Mouse (Mus musculus) hindbrain, embryonic 15.5 days (tissue): ENCODE results near the gene Bmt2. TPM values are rescaled to one million over a fixed set of nuclear protein-coding genes. Genes with fewer than 3 reads are reported as not detected.

ENCODE experiments used
- ATAC-seq: fragments of 200-750 bp; cut with Nextera tagmentation; 2 replicates; pipeline ENCODE4 v1.8.0; 2017; ENCODE audit warnings: low read depth, moderate number of reproducible peaks, moderate TSS enrichment; ENCODE audit not compliant: low FRiP score
- H3K27ac ChIP-seq: fragments of 300-500 bp; sonication (generic); replicated peaks from 2 replicates; pipeline ENCODE4 v1.5.1; 2015; ENCODE audit warnings: mild to moderate bottlenecking, inconsistent platforms
- H3K27me3 ChIP-seq: fragments of 300-500 bp; sonication (generic); 2 replicates; pipeline ENCODE4 v1.6.1; 2015; ENCODE audit warnings: control low read depth, inconsistent platforms
- H3K36me3 ChIP-seq: fragments of 300-500 bp; sonication (generic); 2 replicates; pipeline ENCODE4 v1.6.1; 2015; ENCODE audit warnings: control low read depth, inconsistent platforms
- H3K4me1 ChIP-seq: fragments of 300-500 bp; sonication (generic); replicated peaks from 2 replicates; pipeline ENCODE4 v1.6.1; 2015; ENCODE audit warnings: control low read depth, inconsistent platforms
- H3K4me2 ChIP-seq: fragments of 300-500 bp; sonication (generic); 2 replicates; pipeline ENCODE4 v1.6.1; 2015; ENCODE audit warnings: moderate library complexity, mild to moderate bottlenecking, inconsistent platforms
- H3K4me3 ChIP-seq: fragments of 300-500 bp; sonication (generic); 2 replicates; pipeline ENCODE4 v1.5.1; 2015; ENCODE audit warnings: mild to moderate bottlenecking, inconsistent platforms
- H3K9ac ChIP-seq: fragments of 300-500 bp; sonication (generic); 2 replicates; pipeline ENCODE4 v1.6.1; 2015; ENCODE audit warnings: inconsistent platforms
- H3K9me3 ChIP-seq: fragments of 300-500 bp; sonication (generic); 2 replicates; pipeline ENCODE4 v1.6.1; 2016; ENCODE audit warnings: control low read depth, inconsistent platforms
- WGBS: fragments of 180-500 bp; shearing (Covaris S2); methylation state at CpG from one replicate; pipeline ENCODE4 v1.1.7; 2015; 5-methylcytosine and 5-hydroxymethylcytosine counted together
- polyA plus RNA-seq: library from polyadenylated mRNA; unstranded; fragments of >200 nt; fragmentation: Nextera tagmentation; extraction: Ambion mirVana; gene quantifications from 2 replicates; pipeline ENCODE4 v1.2.1, GENCODE M21; 2015

Gene Bmt2
- polyA plus RNA-seq, 1 experiment from 2014 or later, result 19.2 TPM

DNA sequence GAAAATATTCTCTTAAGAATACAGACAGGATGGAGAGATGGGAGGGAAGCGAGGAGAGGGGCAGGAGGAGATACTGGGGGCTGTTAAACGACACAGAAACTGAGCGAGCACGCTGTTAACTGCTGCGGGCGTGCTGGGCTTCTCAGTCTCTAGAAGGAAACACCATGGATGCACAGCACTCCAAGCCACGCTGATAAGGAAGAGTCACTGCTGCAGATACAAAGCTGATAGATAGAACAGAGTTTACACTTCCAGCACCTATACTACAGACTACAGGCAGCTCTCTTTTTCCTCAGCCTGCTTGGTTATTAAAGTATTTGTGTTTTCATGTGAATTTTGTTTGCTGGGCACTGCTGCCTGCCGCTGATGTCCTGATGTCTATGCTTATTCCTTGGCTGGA is 91.6 kb downstream of the Bmt2 start:
- Histone ChIP-seq H3K4me1 (no peaks in the 10 kb centered on the region), H3K9ac (no peak overlapping the region), H3K36me3 (peaks cover 20% of the 10 kb centered on the region), H3K4me2 (no peak overlapping the region), H3K27me3 (no peaks in the 10 kb centered on the region), H3K9me3 (no peaks in the 10 kb centered on the region), H3K4me3 (no peak overlapping the region), H3K27ac (no peak overlapping the region)
- 91% methylated on average over 8 of the region's 8 CpGs for WGBS
- ATAC-seq, result no peak

DNA sequence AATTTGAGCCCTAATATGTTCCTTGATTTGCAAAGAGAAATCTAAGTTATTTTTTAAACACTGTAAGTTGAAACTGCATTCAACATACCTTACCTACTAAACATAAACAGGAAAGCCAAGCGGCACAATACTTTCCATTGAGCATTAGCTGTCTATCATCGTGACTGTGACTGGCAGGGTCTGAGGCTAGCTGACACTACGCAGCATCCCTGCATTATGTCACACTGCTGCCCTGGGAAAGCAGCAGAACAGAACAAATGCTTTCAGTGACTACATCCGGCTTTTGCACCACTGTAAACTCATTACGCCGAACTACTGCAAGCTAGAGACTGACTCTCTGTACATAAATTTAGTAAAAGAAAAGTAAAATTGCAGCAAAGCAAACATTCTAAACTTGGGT is 93.0 kb downstream of the Bmt2 start:
- ATAC-seq, result no peak
- WGBS, result 88% methylated on average over 6 of the region's 6 CpGs
- no peak overlapping the region for H3K27ac ChIP-seq

DNA sequence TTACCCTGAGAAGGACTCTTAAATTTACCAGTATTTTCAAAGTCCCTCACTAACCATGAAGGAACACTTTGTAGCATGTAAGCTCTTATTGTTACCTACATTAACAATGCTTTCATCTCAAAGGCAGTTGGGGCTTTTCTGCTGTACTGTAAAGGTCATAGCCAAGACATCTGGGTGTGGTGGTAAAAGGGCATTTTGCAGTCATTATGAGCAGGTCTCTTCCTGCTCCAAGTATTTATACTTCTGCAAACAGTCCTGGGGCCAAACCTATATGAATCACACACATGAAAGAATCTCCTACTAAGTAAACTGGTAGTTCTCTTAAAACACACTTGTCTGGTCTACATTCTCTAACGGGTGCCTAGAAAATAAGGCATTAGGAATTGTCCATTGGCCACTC is 95.7 kb downstream of the Bmt2 start:
- Histone ChIP-seq H3K9me3 (no peaks in the 10 kb centered on the region), H3K9ac (no peak overlapping the region), H3K27ac (no peak overlapping the region), H3K27me3 (no peaks in the 10 kb centered on the region), H3K4me1 (no peaks in the 10 kb centered on the region), H3K36me3 (peaks cover 23% of the 10 kb centered on the region), H3K4me2 (no peak overlapping the region), H3K4me3 (no peak overlapping the region)
- WGBS, result 100% methylated on average over 1 of the region's 1 CpGs
- no peak for ATAC-seq

More for the DNA sequence above, 93.0 kb downstream of the Bmt2 start:
- no peaks in the 10 kb centered on the region for H3K9me3 ChIP-seq
- no peaks in the 10 kb centered on the region for H3K27me3 ChIP-seq
- H3K9ac ChIP-seq, result no peak overlapping the region
- H3K4me1 ChIP-seq, result no peaks in the 10 kb centered on the region
- H3K4me2 ChIP-seq, result no peak overlapping the region
- peaks cover 16% of the 10 kb centered on the region for H3K36me3 ChIP-seq
- no peak overlapping the region for H3K4me3 ChIP-seq

Other genes with a start within 250 kb of the Bmt2 start
- gene Tmem168, start 69.9 kb downstream of the Bmt2 start, polyA plus RNA-seq, result 20.0 and 20.3 TPM in 2 replicates
- gene Gpr85, start 162.0 kb upstream of the Bmt2 start, polyA plus RNA-seq, result 98.2 and 107 TPM in 2 replicates
- gene 2610001J05Rik, start 193.6 kb upstream of the Bmt2 start, polyA plus RNA-seq, result 91.2 and 100 TPM in 2 replicates